Mouse (Mus musculus) cerebellum, adult (tissue): ENCODE measurements around the gene Dnmt3a.

Experiments
- ATAC-seq: cut with Nextera tagmentation; 2 replicates; pipeline ENCODE4 v1.9.2; 2017; ENCODE audit warnings: mild to moderate bottlenecking, moderate library complexity, mixed read lengths; ENCODE audit not compliant: insufficient number of reproducible peaks, low FRiP score, low TSS enrichment

The Dnmt3a gene

DNA sequence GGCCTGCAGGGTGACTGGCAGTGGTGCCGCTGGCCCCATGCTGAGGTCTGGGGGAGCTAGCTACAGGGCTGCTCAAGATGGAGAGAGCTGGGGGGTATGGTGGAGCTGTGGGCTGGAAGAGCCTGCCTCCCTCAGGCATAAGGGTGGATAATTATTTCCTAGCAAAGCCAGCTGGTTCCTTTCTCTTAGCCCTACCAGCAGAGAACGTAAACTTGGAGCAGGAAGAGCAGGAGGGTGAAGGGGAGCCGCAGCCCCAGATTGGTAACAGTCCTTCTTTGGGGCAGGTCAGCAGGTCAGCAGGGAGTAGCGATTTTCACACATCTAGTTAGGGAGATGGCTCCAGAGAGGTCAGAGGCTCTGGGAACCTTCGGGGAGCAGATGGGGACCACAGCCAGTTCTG, 44.4 kb downstream of the Dnmt3a start:
- no peak for ATAC-seq

DNA sequence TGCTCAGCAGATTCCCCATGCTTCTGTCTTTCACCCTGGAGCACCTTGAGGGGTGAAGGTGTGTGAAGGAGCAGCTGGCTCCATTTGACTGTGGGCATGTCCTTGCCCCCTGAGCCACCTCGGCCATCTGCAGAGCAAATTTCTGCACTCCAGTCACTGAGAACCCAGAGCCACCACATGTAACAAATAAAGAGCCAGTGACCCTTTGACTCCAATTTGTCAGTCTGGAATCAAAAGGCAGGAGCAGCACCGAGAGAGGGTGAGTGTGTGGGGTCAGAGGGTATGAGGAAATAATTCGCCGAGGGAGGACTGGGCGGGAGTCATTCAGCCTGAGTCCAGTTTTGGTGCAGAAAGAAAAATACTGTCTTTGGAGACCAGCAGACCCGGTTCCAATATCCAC, 44.9 kb downstream of the Dnmt3a start:
- no peak for ATAC-seq

DNA sequence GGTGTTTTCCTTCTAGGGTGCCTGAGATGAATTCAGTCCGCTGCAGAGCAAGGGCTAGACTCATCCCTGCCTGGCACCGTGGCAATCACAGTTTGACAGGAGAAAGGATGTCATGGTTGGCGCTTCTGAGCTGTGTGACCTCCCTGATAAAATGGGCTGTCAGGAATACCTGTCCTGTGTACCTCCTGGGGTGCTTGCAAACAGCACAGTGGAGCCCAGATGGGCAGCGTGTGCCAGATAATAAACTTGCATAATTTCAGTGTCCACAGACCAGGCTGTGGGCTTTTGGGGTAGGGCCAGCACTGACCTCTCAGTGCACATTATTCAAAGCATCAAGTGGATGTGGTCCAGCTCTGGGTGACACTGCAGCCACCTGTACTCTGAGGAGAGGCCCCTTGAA, 45.4 kb downstream of the Dnmt3a start:
- ATAC-seq: no peak

DNA sequence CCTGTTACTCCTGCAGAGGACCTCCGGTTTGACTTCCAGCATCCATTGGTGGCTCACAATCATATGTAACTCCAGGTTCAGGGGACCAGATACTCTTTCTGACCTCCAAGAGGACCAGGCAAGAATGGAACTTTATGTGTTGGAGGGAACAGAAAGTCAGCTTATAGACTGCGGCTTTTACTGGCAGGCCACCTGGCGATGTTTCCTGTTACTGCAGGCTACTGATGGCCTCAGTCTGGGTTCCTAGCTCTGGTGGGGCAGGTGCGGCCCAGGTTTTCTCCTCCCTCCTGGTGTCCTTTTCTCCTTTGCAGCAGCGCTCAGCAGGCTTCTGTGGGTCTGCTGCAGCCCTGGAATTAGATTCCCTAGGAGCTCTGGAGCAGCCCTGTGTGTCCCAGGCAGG, 46.7 kb downstream of the Dnmt3a start:
- ATAC-seq: no peak

DNA sequence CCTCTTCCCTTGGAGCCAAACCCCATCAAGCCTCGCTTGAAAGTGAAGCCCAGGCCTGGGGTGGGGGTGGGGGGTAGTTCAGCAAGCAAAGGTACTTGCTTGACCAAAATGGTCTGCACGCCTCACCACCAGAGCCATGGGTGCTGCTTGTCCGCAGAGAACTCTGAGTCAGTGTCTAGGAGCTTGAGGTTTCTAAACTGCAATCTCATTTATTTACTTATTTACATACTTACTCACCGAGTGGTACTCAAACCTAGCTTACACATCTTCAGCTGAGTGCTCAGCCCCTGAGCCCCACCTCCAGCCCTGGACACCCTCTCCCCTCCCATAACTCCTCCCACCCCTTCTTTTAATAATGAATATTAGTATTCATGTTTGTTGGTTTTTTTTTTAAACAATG, 48.6 kb downstream of the Dnmt3a start:
- ATAC-seq: no peak

DNA sequence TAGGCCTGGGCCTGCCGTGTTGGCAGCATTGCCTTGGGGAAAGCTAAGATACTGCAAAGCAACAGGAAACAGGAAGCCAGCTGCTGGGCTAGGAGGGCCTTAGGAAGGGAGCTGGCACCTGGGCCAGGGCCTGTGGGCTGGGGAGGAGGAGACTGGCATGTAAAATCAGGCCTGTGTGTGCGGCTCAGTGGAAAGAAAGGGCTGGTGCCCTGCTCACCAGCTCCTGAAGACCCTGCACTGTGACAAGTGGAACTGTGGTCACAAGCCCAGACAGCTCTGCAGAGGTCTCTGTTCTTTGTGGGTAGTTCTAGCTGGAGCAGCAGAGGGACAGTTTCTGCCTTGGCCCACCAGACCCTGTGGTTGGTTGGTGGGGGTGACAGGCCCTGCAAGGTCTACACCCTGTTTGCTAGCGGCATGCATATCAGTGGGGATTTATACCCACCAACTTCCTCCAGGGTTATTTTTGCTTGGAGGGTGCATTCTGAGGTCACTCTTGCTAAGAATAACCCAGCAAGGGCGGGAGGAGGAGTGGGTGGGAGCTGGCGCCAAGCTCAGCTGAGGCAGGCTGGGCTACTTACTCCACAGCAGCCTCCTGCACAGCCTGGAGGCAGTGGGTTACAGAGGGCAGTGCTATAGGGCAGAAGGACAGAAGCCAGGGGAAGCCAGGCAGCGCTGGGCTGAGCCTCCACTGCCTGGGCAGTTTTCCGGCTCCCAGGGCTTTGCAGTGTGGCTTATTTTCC, 50.1 kb downstream of the Dnmt3a start:
- peak; percentile 84 for ATAC-seq

DNA sequence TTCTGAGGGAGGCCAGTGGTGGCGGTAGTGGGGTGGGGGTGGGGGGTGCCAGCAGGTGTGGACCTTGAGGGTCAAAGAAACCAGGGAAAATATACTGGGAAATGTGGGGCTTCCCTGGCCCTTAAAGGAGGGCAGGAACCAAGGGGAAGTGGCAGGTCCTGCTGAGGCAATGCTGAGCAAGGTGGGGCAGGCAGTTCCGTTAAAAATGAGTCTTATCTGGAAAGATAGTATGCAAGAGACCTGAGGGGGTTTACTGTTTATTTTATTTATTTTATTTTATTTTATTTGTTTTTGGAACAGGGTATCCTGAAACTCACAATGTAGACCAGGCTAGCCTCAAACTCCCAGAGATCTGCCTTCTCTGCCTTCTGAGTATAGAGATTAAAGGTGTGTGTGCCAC, 50.9 kb downstream of the Dnmt3a start:
- ATAC-seq: no peak

DNA sequence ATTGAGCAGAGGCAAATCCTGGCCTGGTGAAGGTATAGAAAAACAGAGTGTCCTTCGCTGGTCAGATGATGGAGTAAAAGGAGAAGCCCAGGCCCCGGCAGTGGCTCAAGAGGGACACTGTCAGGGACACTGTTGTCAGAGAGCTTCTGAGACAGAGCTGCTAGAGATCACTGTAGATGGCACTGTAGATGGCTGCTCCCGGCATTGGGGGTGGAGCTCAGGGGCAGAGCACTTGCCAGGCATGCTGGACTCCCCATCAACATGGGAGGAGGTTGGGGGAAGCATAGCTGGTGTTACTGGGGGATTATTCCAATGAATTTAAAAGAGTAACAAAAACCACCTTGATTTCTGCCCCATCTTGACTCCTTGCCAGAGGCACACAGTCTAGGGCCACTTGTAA, 51.4 kb downstream of the Dnmt3a start:
- no peak for ATAC-seq

DNA sequence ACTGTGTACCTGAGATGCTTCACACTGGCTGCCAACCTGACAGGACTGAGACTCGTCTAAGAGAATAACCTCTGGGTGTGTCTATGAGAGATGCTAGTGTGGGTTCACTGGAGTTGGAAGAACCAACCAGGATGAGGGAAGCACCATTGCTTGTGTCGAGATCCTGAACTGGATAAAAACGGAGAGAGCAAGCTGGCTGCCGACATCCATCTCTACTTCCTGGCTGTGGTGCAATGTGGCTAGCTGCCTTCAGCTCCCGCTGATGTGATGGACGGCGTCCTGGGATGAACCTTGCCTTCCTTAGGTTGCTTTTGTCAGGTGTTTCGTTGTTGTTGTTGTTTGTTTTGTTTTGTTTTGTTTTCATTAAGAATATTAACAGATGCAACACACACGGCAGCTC, 52.0 kb downstream of the Dnmt3a start:
- no peak for ATAC-seq

DNA sequence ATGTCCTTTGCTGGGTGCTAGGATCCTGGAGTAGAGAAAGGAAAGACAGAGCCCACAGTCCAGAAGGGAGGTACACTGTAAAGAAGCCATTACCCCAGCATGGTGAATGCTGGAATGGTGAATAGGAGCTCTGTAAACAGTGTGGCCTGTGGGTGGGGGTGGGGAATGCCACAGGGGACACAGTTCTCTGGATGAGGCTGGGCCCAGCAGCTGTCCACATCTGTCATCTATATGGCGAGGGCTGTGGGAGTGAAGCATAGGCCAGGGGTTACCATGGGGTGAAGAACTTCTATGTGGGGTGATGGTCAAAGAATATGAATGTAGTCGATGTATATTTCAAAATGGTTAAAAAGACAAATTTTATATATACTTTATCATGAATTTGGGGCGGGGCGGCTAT, 52.9 kb downstream of the Dnmt3a start:
- no peak for ATAC-seq

DNA sequence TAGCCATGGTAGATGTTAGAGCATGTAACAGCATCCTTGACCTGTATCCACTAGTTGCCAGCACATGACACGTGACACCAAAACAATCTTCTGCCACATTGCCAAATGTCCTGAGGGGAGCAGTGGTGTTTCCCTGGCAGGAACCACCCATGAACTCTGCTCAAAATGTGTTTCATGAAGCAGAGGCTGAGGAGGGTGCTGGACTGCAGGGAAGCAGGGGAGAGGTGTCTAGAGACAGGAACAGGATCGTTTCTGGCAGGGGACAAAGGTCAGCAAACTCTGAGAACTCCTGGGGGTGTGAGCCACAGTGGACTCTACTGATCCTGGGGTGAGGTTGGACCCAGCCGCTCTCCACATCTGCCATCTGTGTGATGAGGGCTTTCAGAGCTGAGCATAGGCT, 53.7 kb downstream of the Dnmt3a start:
- ATAC-seq: no peak

DNA sequence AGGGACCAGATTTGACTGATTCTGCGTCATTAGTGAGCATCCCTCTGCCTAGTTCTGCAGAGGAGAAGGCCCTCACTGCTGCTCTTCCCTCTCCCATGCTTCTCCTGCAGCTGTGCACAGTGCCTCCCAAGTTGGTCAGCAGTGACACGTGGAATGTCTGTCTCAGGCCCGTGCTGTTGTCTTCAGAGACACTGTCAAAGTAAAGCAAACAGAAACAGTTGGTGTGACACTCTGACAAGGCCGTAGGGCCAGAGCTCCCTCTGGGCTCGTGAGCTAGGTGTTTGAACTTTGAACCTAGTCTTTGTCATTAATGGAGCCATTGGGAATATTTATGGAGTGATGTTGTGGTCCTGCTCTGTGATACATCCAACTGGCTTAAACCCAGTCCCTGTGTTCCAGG, 54.2 kb downstream of the Dnmt3a start:
- ATAC-seq: no peak

DNA sequence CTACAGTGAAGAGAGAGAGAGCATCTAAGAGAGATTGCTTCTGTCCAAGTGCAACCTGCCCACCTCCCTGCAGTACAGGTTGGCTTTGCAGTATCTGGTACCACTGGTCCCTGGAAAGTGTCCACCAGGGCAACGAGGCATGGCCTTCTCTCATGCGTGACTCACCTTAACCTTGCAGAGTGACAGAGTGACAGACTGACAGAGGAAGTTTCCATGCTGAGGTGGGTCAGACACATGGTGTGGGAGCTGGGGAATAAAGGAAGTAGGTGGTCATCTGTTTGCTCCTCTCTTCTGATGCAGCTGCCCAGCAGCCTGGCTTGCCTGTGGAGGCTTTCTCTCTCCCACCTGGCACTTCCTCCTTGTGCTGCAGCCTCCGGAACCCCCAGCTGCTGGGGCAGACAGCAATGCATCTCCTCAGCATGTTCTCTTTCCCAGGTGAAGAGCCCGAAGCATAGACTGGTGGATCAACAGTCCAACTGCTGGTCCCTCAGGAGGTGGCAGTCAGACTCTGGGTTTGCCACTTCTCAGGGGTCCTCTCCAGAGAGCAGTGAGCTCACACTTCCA, 55.9 kb downstream of the Dnmt3a start:
- no peak for ATAC-seq

DNA sequence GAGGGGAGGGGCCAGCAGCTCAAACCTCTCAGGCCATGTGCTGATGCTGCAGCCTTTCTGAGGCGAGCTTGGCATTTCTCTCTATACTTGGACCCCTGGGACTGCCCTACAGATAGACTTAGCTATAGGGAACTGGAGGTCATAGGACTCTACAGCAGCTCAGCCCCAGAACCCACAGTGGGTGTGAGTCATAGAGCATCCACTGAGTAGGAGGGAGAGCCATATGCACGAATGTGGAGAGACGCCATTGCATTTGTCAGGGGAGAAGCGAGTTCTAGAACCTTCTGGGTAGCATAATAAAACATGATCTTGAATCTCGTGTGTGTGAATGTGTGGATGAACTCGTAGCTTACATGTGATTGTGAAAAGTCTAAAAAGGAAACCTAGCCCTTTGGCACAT, 56.4 kb downstream of the Dnmt3a start:
- ATAC-seq: no peak

DNA sequence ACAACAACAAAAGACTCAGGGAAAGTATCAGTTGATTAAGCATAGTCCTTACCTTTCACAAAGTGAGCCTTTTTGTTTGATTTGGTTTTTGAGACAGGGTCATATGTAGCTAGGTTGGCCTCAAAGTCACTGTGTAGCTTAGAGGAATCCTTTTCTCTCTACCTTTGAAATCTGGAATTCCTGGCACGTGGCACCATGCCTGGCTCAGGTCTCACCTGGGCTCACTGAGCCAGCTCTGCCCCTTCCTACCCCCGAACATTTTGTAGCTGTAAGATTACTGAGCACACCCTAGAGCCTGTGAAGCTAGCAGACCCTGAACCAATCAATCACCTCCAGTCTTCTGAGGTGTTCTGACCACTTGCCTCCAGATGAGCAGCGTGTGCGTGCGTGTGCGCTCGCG, 58.4 kb downstream of the Dnmt3a start:
- no peak for ATAC-seq

DNA sequence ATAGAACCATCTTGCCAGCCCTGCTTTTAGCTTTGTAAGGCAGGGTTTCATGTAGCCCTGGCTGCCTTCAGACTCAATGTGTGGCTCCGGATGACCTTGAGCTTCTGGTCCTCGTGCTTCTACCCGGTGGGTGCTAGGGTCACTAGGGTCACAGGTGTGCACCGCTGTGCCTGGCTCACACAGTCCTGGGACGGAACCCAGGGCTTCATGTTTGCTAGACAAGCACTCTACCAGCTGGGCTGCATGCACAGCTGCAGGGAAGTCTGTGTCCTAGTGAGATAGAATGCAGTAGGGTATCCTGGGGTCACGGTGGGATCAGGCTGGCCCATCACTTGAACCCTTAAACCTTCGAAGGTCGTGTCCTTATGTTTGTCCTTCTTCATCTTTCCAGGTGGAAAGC, 59.8 kb downstream of the Dnmt3a start:
- no peak for ATAC-seq

DNA sequence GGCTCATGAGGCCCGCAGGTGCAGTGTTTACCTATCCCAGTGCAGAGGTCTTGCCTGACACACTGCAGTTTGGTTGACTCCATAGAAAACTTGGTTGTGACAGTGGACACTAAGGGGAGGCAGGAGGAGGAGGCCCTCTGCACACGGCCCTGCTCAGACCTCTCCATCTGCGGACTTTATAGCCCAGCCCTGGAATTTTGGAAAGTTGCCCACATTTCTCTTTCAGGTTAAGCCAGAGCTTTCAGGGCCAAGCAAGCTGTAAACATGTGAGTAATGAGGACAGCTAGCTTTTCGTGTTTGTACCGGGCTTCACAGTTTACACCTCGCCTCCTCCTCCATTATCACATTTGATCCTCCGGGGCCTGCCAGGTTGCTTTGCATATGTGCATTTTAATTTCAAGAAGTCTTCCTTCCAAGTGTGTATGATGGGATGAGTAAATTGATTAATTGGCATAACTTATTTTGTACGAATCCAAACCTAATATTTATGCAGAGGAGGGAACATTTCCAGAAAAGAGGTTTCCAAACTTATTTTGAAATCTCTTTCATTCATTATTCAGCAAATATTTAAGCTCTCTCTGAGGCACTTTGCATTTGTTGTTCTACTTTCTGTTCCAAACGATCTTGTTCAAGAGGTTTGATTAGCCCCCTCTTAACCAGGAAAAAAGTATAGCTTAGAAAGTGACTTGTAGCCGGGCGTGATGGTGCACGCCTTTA, 61.0 kb downstream of the Dnmt3a start:
- peak; percentile 28 for ATAC-seq

DNA sequence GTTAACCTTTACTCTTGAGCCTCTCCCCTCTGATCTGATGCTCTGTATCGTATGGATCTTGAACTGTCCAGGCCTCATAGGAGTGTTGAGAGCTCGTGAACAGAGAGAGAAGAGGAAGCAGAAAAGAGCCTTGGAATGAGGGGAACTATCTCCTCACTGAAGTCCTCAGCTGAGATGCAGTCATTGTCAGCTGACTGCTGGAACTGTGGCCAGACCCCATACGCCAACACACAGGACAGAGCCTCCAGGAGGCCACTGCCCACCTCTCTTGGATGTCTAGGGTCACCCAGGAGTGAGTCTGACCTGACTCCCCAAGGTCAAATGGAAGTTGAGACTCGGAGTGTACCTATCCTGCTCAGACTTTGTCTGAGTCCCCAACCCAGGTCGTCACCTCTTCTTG, 62.3 kb downstream of the Dnmt3a start:
- ATAC-seq: no peak

DNA sequence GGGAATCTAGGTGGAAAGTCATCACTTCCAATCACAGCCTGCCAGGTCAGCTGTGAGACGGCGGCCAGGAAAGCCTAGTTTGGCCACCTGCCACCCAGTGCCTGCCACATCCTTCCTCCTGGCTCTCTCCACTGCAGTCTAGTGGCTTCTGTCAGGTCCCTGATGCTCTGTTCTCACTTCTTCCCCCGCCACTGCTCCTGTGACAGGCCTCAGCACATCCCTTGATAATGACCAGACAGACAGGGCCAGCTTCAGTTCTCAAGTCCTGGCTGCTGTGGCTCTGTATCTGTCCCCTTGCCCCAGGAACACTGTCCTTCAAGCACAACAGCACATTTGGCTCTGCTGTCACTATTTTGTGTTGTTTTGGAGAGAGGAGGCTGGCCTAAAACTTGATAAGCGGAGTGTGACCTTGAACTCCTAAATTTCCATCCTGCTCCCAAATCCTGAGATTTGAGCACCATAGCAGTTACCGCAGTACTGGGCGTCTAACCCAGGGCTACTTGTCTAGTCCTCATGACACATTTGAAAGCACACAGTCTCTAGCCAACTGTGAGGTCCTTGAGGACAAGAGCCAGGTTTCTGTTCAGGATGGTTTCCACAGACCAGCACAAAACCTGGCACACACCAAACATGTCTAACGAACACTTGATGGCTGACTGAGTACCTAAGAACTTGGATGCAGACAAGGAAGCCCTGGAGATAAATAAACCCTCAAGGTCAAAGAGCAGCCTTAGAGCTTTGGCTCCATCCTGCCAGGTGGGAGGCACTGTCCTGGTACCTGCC, 63.1 kb downstream of the Dnmt3a start:
- no peak for ATAC-seq

DNA sequence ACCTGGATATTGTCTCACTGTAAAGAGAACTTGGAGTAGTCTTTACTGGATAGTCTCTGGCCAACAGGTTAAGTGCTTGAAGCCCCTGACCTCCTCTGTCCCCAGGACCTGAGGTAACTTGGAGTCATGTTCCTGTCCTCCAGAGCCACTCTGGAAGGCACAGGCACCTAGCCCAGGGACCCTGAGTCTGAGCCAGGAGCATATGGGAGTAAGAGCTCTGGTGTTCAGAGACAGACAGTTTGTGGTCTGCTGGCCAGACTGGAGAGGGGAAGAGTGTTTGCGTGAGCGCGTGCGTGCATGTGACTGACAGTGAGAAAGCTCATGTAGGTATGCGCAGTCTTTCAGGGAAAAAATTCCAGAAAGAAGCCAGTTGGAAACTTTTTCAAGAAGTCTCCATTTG, 64.2 kb downstream of the Dnmt3a start:
- peak; percentile 50 for ATAC-seq

DNA sequence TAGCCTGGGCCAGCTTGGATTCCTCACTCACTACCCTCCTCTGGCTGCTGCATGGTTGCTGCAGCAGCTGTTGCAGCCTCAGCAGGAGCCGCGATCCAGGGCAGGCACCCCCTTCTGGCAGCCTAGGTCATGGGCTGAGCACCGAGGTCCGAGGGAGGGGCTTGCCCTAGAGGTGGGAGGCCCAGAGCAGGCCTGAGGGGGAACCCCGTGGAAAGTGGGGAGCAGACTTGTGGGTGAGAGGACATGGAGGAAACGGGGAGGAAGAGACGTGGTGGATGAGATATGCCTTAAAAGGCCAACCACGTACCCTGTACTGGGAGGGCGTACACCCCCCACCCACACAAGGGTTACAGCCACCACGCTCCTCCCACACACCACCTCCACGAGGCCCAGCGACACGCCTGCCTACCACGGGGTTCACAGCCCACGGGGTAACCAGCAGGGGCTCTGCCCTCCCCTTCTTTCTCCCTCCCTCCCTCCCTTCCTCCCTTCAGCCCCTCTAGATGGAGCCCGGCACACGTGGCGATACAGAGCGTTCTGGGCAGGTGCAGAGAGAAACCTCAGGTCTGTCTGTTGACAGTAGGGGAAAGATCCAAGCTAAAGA, 65.2 kb downstream of the Dnmt3a start:
- no peak for ATAC-seq
